Mouse (Mus musculus) erythroblast, embryonic 14.5 days (primary cell): ENCODE results near the gene Spty2d1. TPM values are rescaled to one million over a fixed set of nuclear protein-coding genes. Genes with fewer than 3 reads are reported as not detected.

Experiments used
- H3K27me3 ChIP-seq: 2 replicates; pipeline ENCODE4 v1.6.1; 2012; ENCODE audit warnings: inconsistent platforms; ENCODE audit not compliant: control insufficient read depth
- H3K36me3 ChIP-seq: 2 replicates; pipeline ENCODE4 v1.6.1; 2012; ENCODE audit warnings: mild to moderate bottlenecking, inconsistent platforms; ENCODE audit not compliant: control insufficient read depth
- H3K4me1 ChIP-seq: 2 replicates; pipeline ENCODE4 v1.6.1; 2012; ENCODE audit warnings: inconsistent platforms; ENCODE audit not compliant: control insufficient read depth
- H3K4me3 ChIP-seq: replicated peaks from 2 replicates; pipeline ENCODE3; 2012; ENCODE audit warnings: moderate library complexity, mild to moderate bottlenecking, inconsistent platforms
- H3K9me3 ChIP-seq: 2 replicates; pipeline ENCODE4 v1.6.1; 2012; ENCODE audit warnings: low read length, inconsistent platforms, mixed read lengths; ENCODE audit not compliant: control insufficient read depth
- GATA1 ChIP-seq: IDR thresholded peaks from 2 replicates; pipeline ENCODE4 v1.6.1; 2012; ENCODE audit warnings: low read length, inconsistent platforms, mixed read lengths
- TAL1 ChIP-seq: IDR thresholded peaks from 3 replicates; pipeline ENCODE4 v1.6.1; 2012; ENCODE audit warnings: low read length, inconsistent platforms, mixed read lengths
- polyA plus RNA-seq: library from polyadenylated mRNA; stranded (reverse); fragments of >175 nt; gene quantifications from 2 replicates; pipeline ENCODE4 v1.2.3, GENCODE M21; 2012

Spty2d1 gene
- polyA plus RNA-seq, 1 experiment: 0.60 TPM

GRCm38 (mm10) chr7:46958853-46959252 is 49.4 kb downstream of the Spty2d1 start:
- peak overlapping the region; percentile 96 for H3K4me3 ChIP-seq

GRCm38 (mm10) chr7:46957831-46958691 is 50.1 kb downstream of the Spty2d1 start, which contains the start of gene Uevld:
TSS of gene Uevld (minus strand) at chr7:46958527.
- Histone ChIP-seq H3K9me3 (no peaks in the 10 kb centered on the region), H3K36me3 (peaks cover 31% of the 10 kb centered on the region), H3K4me3 (peak within 1 kb of the TSS; percentile 96), H3K4me1 (peaks cover 30% of the 10 kb centered on the region), H3K27me3 (peaks cover 28% of the 10 kb centered on the region)
- TF ChIP-seq GATA1 (no peak), TAL1 (no peak)

More at GRCm38 (mm10) chr7:46958853-46959252, 49.4 kb downstream of the Spty2d1 start:
- no peak for TF ChIP-seq TAL1
- TF ChIP-seq GATA1: no peak
- Histone ChIP-seq H3K27me3 (peaks cover 28% of the 10 kb centered on the region), H3K36me3 (peaks cover 23% of the 10 kb centered on the region), H3K4me1 (peaks cover 38% of the 10 kb centered on the region), H3K9me3 (no peaks in the 10 kb centered on the region)

Other genes with a start within 250 kb of the Spty2d1 start
- 0.09 TPM in 2 replicates for gene Hps5, start 212.3 kb downstream of the Spty2d1 start, polyA plus RNA-seq
- 0.99 and 1.7 TPM in 2 replicates for gene Gtf2h1, start 212.3 kb downstream of the Spty2d1 start, polyA plus RNA-seq
- 12.0 and 18.0 TPM in 2 replicates for gene Ldha, start 166.9 kb downstream of the Spty2d1 start, polyA plus RNA-seq
- gene Ldhc, start 147.2 kb downstream of the Spty2d1 start, polyA plus RNA-seq: 0.04 TPM in 1 of 2 replicates, not detected in the other
- gene Tsg101, start 88.4 kb downstream of the Spty2d1 start, polyA plus RNA-seq: 3.8 and 4.1 TPM in 2 replicates
- gene Uevld, start 49.9 kb downstream of the Spty2d1 start, polyA plus RNA-seq: 0.02 and 0.03 TPM in 2 replicates
- not detected in 2 replicates for gene Gm9999, start 24.8 kb downstream of the Spty2d1 start, polyA plus RNA-seq
- 0.24 and 0.28 TPM in 2 replicates for gene Tmem86a, start 42.2 kb upstream of the Spty2d1 start, polyA plus RNA-seq
- gene Ptpn5, start 125.3 kb upstream of the Spty2d1 start, polyA plus RNA-seq: not detected in 2 replicates
- gene Mrgpra6, start 196.5 kb upstream of the Spty2d1 start, polyA plus RNA-seq: not detected in 2 replicates
- gene Mrgpra9, start 244.4 kb upstream of the Spty2d1 start, polyA plus RNA-seq: not detected in 2 replicates